Mouse (Mus musculus) intestine, embryonic 16.5 days (tissue): ENCODE results near the gene Cryge. TPM values are rescaled to one million over a fixed set of nuclear protein-coding genes. Genes with fewer than 3 reads are reported as not detected.
A peak's percentile ranks its signal among the peaks of the same experiment; 100 is the strongest.

Experiments
- ATAC-seq: fragments of 200-750 bp; cut with Nextera tagmentation; 2 replicates; pipeline ENCODE4 v1.8.0; 2017; ENCODE audit warnings: moderate TSS enrichment, moderate library complexity
- H3K27ac ChIP-seq: fragments of 300-500 bp; sonication (generic); 2 replicates; pipeline ENCODE4 v1.5.1; 2014; ENCODE audit warnings: mild to moderate bottlenecking, low read length
- H3K27me3 ChIP-seq: fragments of 300-500 bp; sonication (generic); replicated peaks from 2 replicates; pipeline ENCODE4 v1.6.1; 2014; ENCODE audit warnings: low read length, control low read depth, mixed read lengths; ENCODE audit not compliant: control insufficient read depth, insufficient read depth
- H3K36me3 ChIP-seq: fragments of 300-500 bp; sonication (generic); 2 replicates; pipeline ENCODE4 v1.6.1; 2014; ENCODE audit warnings: low read length, control low read depth; ENCODE audit not compliant: control insufficient read depth, insufficient read depth
- H3K4me1 ChIP-seq: fragments of 300-500 bp; sonication (generic); 2 replicates; pipeline ENCODE4 v1.6.1; 2014; ENCODE audit warnings: low read length, control low read depth, mixed read lengths; ENCODE audit not compliant: control insufficient read depth, insufficient read depth
- H3K4me2 ChIP-seq: fragments of 300-500 bp; sonication (generic); 2 replicates; pipeline ENCODE4 v1.6.1; 2014; ENCODE audit warnings: low read depth, low read length, control low read depth
- H3K4me3 ChIP-seq: fragments of 300-500 bp; sonication (generic); 2 replicates; pipeline ENCODE4 v1.5.1; 2014; ENCODE audit warnings: mild to moderate bottlenecking, low read length
- H3K9ac ChIP-seq: fragments of 300-500 bp; sonication (generic); 2 replicates; pipeline ENCODE4 v1.6.1; 2014; ENCODE audit warnings: low read depth, low read length
- H3K9me3 ChIP-seq: fragments of 300-500 bp; sonication (generic); 2 replicates; pipeline ENCODE4 v1.6.1; 2016; ENCODE audit warnings: low read length, control low read depth; ENCODE audit not compliant: control insufficient read depth
- WGBS: fragments of 180-500 bp; shearing (Covaris S2); extraction: QIAGEN DNeasy Blood & Tissue Kit; methylation state at CpG from one replicate; pipeline ENCODE4 v1.1.7; 2014; 5-methylcytosine and 5-hydroxymethylcytosine counted together
- polyA plus RNA-seq: library from polyadenylated mRNA; unstranded; fragments of >200 nt; fragmentation: Nextera tagmentation; extraction: Ambion mirVana; gene quantifications from 2 replicates; pipeline ENCODE4 v1.2.1, GENCODE M21; 2015

Gene Cryge
- polyA plus RNA-seq, 1 experiment from 2014 or later: not detected

GRCm38 (mm10) chr1:65039679-65040078 is 11.3 kb downstream of the Cryge start:
- H3K27me3 ChIP-seq: no peaks in the 10 kb centered on the region
- WGBS: 77% methylated on average over 3 of the region's 3 CpGs
- 0 out of 2 replicates have a peak, but pooled peaks cover 2% of the 10 kb centered on the region for H3K9me3 ChIP-seq
- no peak overlapping the region for H3K27ac ChIP-seq
- no peak for ATAC-seq
- no peak overlapping the region for H3K4me2 ChIP-seq
- H3K4me3 ChIP-seq: no peak overlapping the region
- no peaks in the 10 kb centered on the region for H3K36me3 ChIP-seq
- no peak overlapping the region for H3K9ac ChIP-seq
- no peaks in the 10 kb centered on the region; the same call in 1 of the 2 replicates for H3K4me1 ChIP-seq

- Histone ChIP-seq H3K4me3 (no peak overlapping the region), H3K36me3 (no peaks in the 10 kb centered on the region), H3K27me3 (no peaks in the 10 kb centered on the region), H3K4me1 (no peaks in the 10 kb centered on the region; the same call in 1 of the 2 replicates), H3K4me2 (no peak overlapping the region), H3K9ac (no peak overlapping the region), H3K27ac (no peak overlapping the region), H3K9me3 (0 out of 2 replicates have a peak, but pooled peaks cover 2% of the 10 kb centered on the region)
- 59% methylated on average over 2 of the region's 2 CpGs for WGBS
- no peak for ATAC-seq
Observed at GRCm38 (mm10) chr1:65037542-65037941, 13.4 kb downstream of the Cryge start.

- whole genome bisulfite sequencing: 15% methylated on average over 3 of the region's 3 CpGs
- no peak for ATAC-seq
Observed at GRCm38 (mm10) chr1:65035513-65035912, 15.4 kb downstream of the Cryge start.

GRCm38 (mm10) chr1:65032641-65033040 is 18.3 kb downstream of the Cryge start, which contains the start of gene Akr1cl:
Gene Akr1cl, minus strand, starts transcription at chr1:65032759.
- no peak within 1 kb of the TSS for H3K27ac ChIP-seq
- H3K9ac ChIP-seq: no peak within 1 kb of the TSS
- H3K27me3 ChIP-seq: no peaks in the 10 kb centered on the region
- ATAC-seq: no peak
- no peak within 1 kb of the TSS for H3K4me2 ChIP-seq
- no peaks in the 10 kb centered on the region; the same call in 1 of the 2 replicates for H3K4me1 ChIP-seq
- H3K9me3 ChIP-seq: 0 out of 2 replicates have a peak, but pooled peaks cover 2% of the 10 kb centered on the region
- no peaks in the 10 kb centered on the region for H3K36me3 ChIP-seq
- no peak within 1 kb of the TSS for H3K4me3 ChIP-seq

More at GRCm38 (mm10) chr1:65035513-65035912, 15.4 kb downstream of the Cryge start:
- no peaks in the 10 kb centered on the region for H3K27me3 ChIP-seq
- no peak overlapping the region for H3K9ac ChIP-seq
- no peaks in the 10 kb centered on the region; the same call in 1 of the 2 replicates for H3K4me1 ChIP-seq
- no peaks in the 10 kb centered on the region for H3K36me3 ChIP-seq
- 0 out of 2 replicates have a peak, but pooled peaks cover 2% of the 10 kb centered on the region for H3K9me3 ChIP-seq
- H3K27ac ChIP-seq: no peak overlapping the region
- H3K4me2 ChIP-seq: no peak overlapping the region
- no peak overlapping the region for H3K4me3 ChIP-seq

DNA sequence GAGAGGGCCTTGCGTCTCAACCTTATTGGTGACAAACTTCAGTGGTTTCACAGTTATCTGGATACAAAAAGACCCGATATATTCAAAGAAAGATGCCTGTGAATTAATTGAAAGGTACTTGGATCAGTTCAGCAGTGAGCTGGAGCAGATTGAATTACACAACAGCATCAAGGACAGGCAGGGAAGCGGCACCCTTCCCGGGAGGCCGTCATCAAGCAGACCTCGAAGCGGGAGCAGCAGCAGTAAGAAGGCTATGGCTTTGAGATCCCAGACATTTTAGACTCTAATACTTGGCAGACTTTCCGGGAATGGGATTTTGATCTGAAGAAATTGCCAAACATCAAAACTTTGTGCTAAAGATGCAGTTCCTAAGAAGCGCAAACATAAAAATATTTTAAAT is 22.7 kb downstream of the Cryge start:
- Histone ChIP-seq H3K4me1 (no peaks in the 10 kb centered on the region), H3K36me3 (no peaks in the 10 kb centered on the region), H3K9me3 (no peaks in the 10 kb centered on the region), H3K27ac (no peak overlapping the region), H3K9ac (no peak overlapping the region), H3K4me2 (no peak overlapping the region), H3K4me3 (no peak overlapping the region), H3K27me3 (no peaks in the 10 kb centered on the region)
- no peak for ATAC-seq
- WGBS: 73% methylated on average over 9 of the region's 9 CpGs

GRCm38 (mm10) chr1:65012726-65013125 is 38.2 kb downstream of the Cryge start:
- no peaks in the 10 kb centered on the region for H3K27me3 ChIP-seq
- WGBS: 84% methylated on average over 4 of the region's 4 CpGs
- H3K4me3 ChIP-seq: no peak overlapping the region
- no peak for ATAC-seq
- H3K4me1 ChIP-seq: no peaks in the 10 kb centered on the region
- H3K9me3 ChIP-seq: no peaks in the 10 kb centered on the region
- no peaks in the 10 kb centered on the region for H3K36me3 ChIP-seq
- no peak overlapping the region for H3K27ac ChIP-seq
- no peak overlapping the region for H3K9ac ChIP-seq
- no peak overlapping the region for H3K4me2 ChIP-seq

- no peaks in the 10 kb centered on the region for H3K36me3 ChIP-seq
- H3K9me3 ChIP-seq: no peaks in the 10 kb centered on the region
- 16% methylated on average over 9 of the region's 9 CpGs for WGBS
- no peak overlapping the region for H3K9ac ChIP-seq
- H3K4me3 ChIP-seq: no peak overlapping the region
- H3K27ac ChIP-seq: no peak overlapping the region
- ATAC-seq: peak; percentile 80
- no peaks in the 10 kb centered on the region for H3K27me3 ChIP-seq
- H3K4me2 ChIP-seq: no peak overlapping the region
- H3K4me1 ChIP-seq: no peaks in the 10 kb centered on the region
Observed at GRCm38 (mm10) chr1:65010153-65010552, 40.8 kb downstream of the Cryge start.

DNA sequence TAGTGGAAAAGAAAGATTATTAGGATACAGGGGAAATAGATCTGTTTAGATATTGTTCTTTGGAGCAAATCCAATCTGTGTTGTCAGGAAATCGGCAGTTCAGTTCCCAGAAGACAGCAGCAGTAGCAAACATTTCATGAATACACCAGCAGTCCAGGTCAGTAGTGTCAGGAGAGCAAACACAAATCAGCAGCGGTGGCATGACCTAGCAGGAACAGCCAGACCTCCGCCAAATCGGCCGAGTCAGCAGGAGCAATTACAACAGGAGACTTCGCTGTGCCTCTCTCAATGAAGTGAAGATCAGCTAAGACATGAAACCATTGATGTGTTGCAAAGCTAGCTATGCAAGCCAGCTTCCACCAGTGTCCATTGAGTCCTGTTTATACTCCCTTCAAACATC is 45.4 kb downstream of the Cryge start:
- Histone ChIP-seq H3K27ac (no peak overlapping the region), H3K27me3 (no peaks in the 10 kb centered on the region), H3K36me3 (no peaks in the 10 kb centered on the region), H3K4me3 (no peak overlapping the region), H3K9ac (no peak overlapping the region), H3K9me3 (no peaks in the 10 kb centered on the region), H3K4me2 (no peak overlapping the region), H3K4me1 (no peaks in the 10 kb centered on the region)
- WGBS: 64% methylated on average over 6 of the region's 6 CpGs
- no peak for ATAC-seq

GRCm38 (mm10) chr1:65004526-65004925 is 46.4 kb downstream of the Cryge start:
- no peak overlapping the region for H3K4me3 ChIP-seq
- WGBS: 74% methylated on average over 4 of the region's 4 CpGs
- no peaks in the 10 kb centered on the region for H3K27me3 ChIP-seq
- H3K4me2 ChIP-seq: no peak overlapping the region
- no peaks in the 10 kb centered on the region for H3K4me1 ChIP-seq
- H3K9ac ChIP-seq: no peak overlapping the region
- H3K36me3 ChIP-seq: no peaks in the 10 kb centered on the region
- H3K27ac ChIP-seq: no peak overlapping the region
- ATAC-seq: no peak
- no peaks in the 10 kb centered on the region for H3K9me3 ChIP-seq
